Mouse (Mus musculus) intestine, postnatal 0 days (tissue): ENCODE results near the gene Pus1. TPM values are rescaled to one million over a fixed set of nuclear protein-coding genes. Genes with fewer than 3 reads are reported as not detected.

Experiments
- ATAC-seq: fragments of 200-750 bp; cut with Nextera tagmentation; 2 replicates; pipeline ENCODE4 v1.8.0; 2017; ENCODE audit warnings: mild to moderate bottlenecking, moderate TSS enrichment, moderate library complexity
- H3K27ac ChIP-seq: fragments of 300-500 bp; sonication (generic); 2 replicates; pipeline ENCODE4 v1.5.1; 2014; ENCODE audit warnings: mild to moderate bottlenecking, low read depth, low read length, moderate library complexity
- H3K27me3 ChIP-seq: fragments of 300-500 bp; sonication (generic); replicated peaks from 2 replicates; pipeline ENCODE4 v1.6.1; 2014; ENCODE audit warnings: low read length, mixed read lengths; ENCODE audit not compliant: control insufficient read depth, insufficient read depth
- H3K36me3 ChIP-seq: fragments of 300-500 bp; sonication (generic); 2 replicates; pipeline ENCODE4 v1.6.1; 2014; ENCODE audit warnings: mild to moderate bottlenecking, moderate library complexity; ENCODE audit not compliant: control insufficient read depth, insufficient read depth
- H3K4me1 ChIP-seq: fragments of 300-500 bp; sonication (generic); replicated peaks from 2 replicates; pipeline ENCODE4 v1.6.1; 2014; ENCODE audit warnings: antibody characterized with exemption, low read length, mixed read lengths; ENCODE audit not compliant: control insufficient read depth, insufficient read depth
- H3K4me2 ChIP-seq: fragments of 300-500 bp; sonication (generic); replicated peaks from 2 replicates; pipeline ENCODE4 v1.6.1; 2014; ENCODE audit warnings: low read depth, mild to moderate bottlenecking, moderate library complexity
- H3K4me3 ChIP-seq: fragments of 300-500 bp; sonication (generic); 2 replicates; pipeline ENCODE4 v1.5.1; 2014; ENCODE audit warnings: low read depth, low read length
- H3K9ac ChIP-seq: fragments of 300-500 bp; sonication (generic); 2 replicates; pipeline ENCODE4 v1.6.1; 2014; ENCODE audit warnings: mild to moderate bottlenecking, low read depth, low read length
- H3K9me3 ChIP-seq: fragments of 300-500 bp; sonication (generic); 2 replicates; pipeline ENCODE4 v1.6.1; 2016; ENCODE audit warnings: mixed run types; ENCODE audit not compliant: control insufficient read depth
- CTCF ChIP-seq: sonication (generic); IDR thresholded peaks from 2 replicates; pipeline ENCODE4 v1.5.1; 2016; ENCODE audit warnings: low read depth, mild to moderate bottlenecking, control low read depth, antibody characterized with exemption, moderate library complexity
- WGBS: fragments of 180-500 bp; shearing (Covaris S2); extraction: QIAGEN DNeasy Blood & Tissue Kit; methylation state at CpG from one replicate; pipeline ENCODE4 v1.1.7; 2014; 5-methylcytosine and 5-hydroxymethylcytosine counted together
- polyA plus RNA-seq: library from polyadenylated mRNA; unstranded; fragments of >200 nt; fragmentation: Nextera tagmentation; extraction: Ambion mirVana; gene quantifications from 2 replicates; pipeline ENCODE4 v1.2.1, GENCODE M21; 2015

Gene Pus1
- polyA plus RNA-seq, 1 experiment from 2014 or later = 30.5 TPM

GRCm38 (mm10) chr5:110769272-110769671, 11.2 kb downstream of the Pus1 start:
- Histone ChIP-seq H3K9me3 (no peaks in the 10 kb centered on the region), H3K27me3 (no peaks in the 10 kb centered on the region), H3K27ac (no peak overlapping the region), H3K36me3 (peaks cover 9% of the 10 kb centered on the region), H3K4me3 (peak overlapping the region; percentile 94), H3K4me2 (peak overlapping the region; percentile 72), H3K9ac (peak overlapping the region; percentile 93; the same call in 1 of the 2 replicates), H3K4me1 (no peaks in the 10 kb centered on the region)
- 50% methylated on average over 4 of the region's 4 CpGs for WGBS
- no peak for TF ChIP-seq CTCF
- ATAC-seq = no peak

- Histone ChIP-seq H3K9me3 (no peaks in the 10 kb centered on the region), H3K36me3 (no peaks in the 10 kb centered on the region), H3K4me1 (no peaks in the 10 kb centered on the region; the same call in 1 of the 2 replicates), H3K9ac (no peak overlapping the region), H3K27me3 (no peaks in the 10 kb centered on the region), H3K27ac (no peak overlapping the region), H3K4me2 (no peak overlapping the region), H3K4me3 (no peak overlapping the region)
- ATAC-seq = no peak
- WGBS = 85% methylated on average over 8 of the region's 8 CpGs
- TF ChIP-seq CTCF = no peak
These were observed 16.6 kb downstream of the Pus1 start for GRCm38 (mm10) chr5:110763890-110764289.

GRCm38 (mm10) chr5:110745021-110745420, 35.4 kb downstream of the Pus1 start:
- no peaks in the 10 kb centered on the region for H3K4me1 ChIP-seq
- WGBS = 68% methylated on average over 1 of the region's 1 CpGs
- peaks cover 10% of the 10 kb centered on the region for H3K36me3 ChIP-seq
- no peaks in the 10 kb centered on the region for H3K9me3 ChIP-seq
- no peak overlapping the region for H3K4me2 ChIP-seq
- no peak overlapping the region for H3K9ac ChIP-seq
- H3K4me3 ChIP-seq = no peak overlapping the region
- no peaks in the 10 kb centered on the region for H3K27me3 ChIP-seq
- ATAC-seq = no peak
- no peak overlapping the region for H3K27ac ChIP-seq
- no peak for TF ChIP-seq CTCF

- Histone ChIP-seq H3K27me3 (no peaks in the 10 kb centered on the region), H3K4me2 (no peak overlapping the region), H3K4me3 (no peak overlapping the region), H3K27ac (no peak overlapping the region), H3K4me1 (no peaks in the 10 kb centered on the region), H3K9me3 (no peaks in the 10 kb centered on the region), H3K36me3 (peaks cover 54% of the 10 kb centered on the region), H3K9ac (no peak overlapping the region)
- no peak for TF ChIP-seq CTCF
- ATAC-seq = no peak
- 93% methylated on average over 7 of the region's 7 CpGs for WGBS
These were observed 40.8 kb downstream of the Pus1 start for GRCm38 (mm10) chr5:110739496-110740275.

GRCm38 (mm10) chr5:110735606-110736005, 44.9 kb downstream of the Pus1 start:
- Histone ChIP-seq H3K27me3 (no peaks in the 10 kb centered on the region), H3K27ac (no peak overlapping the region), H3K9ac (no peak overlapping the region), H3K4me3 (no peak overlapping the region), H3K4me1 (no peaks in the 10 kb centered on the region), H3K36me3 (peaks cover 77% of the 10 kb centered on the region), H3K9me3 (no peaks in the 10 kb centered on the region), H3K4me2 (no peak overlapping the region)
- no peak for TF ChIP-seq CTCF
- WGBS = 80% methylated on average over 1 of the region's 1 CpGs
- ATAC-seq = no peak

GRCm38 (mm10) chr5:110733231-110733823, 47.1 kb downstream of the Pus1 start:
- WGBS = 92% methylated on average over 4 of the region's 4 CpGs
- no peak for ATAC-seq
- H3K4me2 ChIP-seq = no peak overlapping the region
- H3K36me3 ChIP-seq = peaks cover 57% of the 10 kb centered on the region
- TF ChIP-seq CTCF = no peak
- H3K27ac ChIP-seq = no peak overlapping the region
- no peak overlapping the region for H3K4me3 ChIP-seq
- no peaks in the 10 kb centered on the region for H3K27me3 ChIP-seq
- H3K9me3 ChIP-seq = no peaks in the 10 kb centered on the region
- H3K9ac ChIP-seq = no peak overlapping the region
- H3K4me1 ChIP-seq = no peaks in the 10 kb centered on the region
